Mouse (Mus musculus) ES-E14 (cell line): ENCODE results near the gene Strn4.

Experiments
- CHD2 ChIP-seq: IDR thresholded peaks from 2 replicates; pipeline ENCODE4 v1.6.1; 2014; ENCODE audit warnings: mild to moderate bottlenecking, low read depth, low read length, inconsistent platforms
- HCFC1 ChIP-seq: IDR thresholded peaks from 2 replicates; pipeline ENCODE4 v1.6.1; 2012; ENCODE audit warnings: low read length, inconsistent platforms, borderline replicate concordance; ENCODE audit not compliant: insufficient read depth
- ZC3H11A ChIP-seq: IDR thresholded peaks from 2 replicates; pipeline ENCODE4 v1.6.1; 2012; ENCODE audit warnings: low read depth, mild to moderate bottlenecking, inconsistent platforms, low read length, borderline replicate concordance
- ZNF384 ChIP-seq: IDR thresholded peaks from 2 replicates; pipeline ENCODE4 v1.6.1; 2012; ENCODE audit warnings: low read depth, low read length, inconsistent platforms

GRCm38 (mm10) chr7:16853302-16853831 is 37.7 kb downstream of the Strn4 start:
- no peak for TF ChIP-seq ZC3H11A
- TF ChIP-seq ZNF384 = no peak
- TF ChIP-seq CHD2 = no peak
- no peak for TF ChIP-seq HCFC1
